Mouse (Mus musculus) heart, postnatal 0 days (tissue): ENCODE results near the gene Pmf1.

Source experiments
- CTCF ChIP-seq: IDR thresholded peaks from 2 replicates; pipeline ENCODE4 v1.5.1; 2016; ENCODE audit warnings: antibody characterized with exemption, control low read depth, low read depth
- EP300 ChIP-seq: IDR thresholded peaks from 2 replicates; pipeline ENCODE4 v1.6.1; 2016; ENCODE audit warnings: antibody characterized with exemption, low read depth

DNA sequence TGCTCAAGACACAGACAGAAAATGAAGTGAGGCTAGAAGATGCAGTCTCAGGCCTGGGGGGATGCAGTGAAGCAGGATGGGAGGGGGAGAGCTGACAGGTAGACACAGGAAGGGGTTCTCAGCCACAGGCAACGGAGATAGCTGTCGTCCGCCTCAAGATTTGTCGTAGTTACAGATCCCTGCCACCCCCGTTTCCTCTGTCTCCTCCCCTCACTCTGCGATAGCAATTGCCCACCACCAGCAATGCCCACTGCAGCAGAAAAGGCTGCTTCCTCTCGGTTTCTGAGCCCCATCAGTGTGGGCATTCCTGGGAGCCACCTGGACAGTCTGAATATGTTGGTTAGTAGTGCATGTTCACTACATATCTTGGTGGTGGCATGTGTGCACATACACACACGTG lies 43.2 kb upstream of the Pmf1 start:
- TF ChIP-seq CTCF (no peak), EP300 (no peak)
